Comparison of ENCODE assay signal across 24 mouse cellular contexts in genomic region chr2:38817487-38817886, GRCm38 (mm10).
DNase-seq lines count a peak whose midpoint lies in the region; ATAC-seq lines count a peak whose summit lies in the region.
"Had no signal": no experiment of that assay in that cellular context is flagged by ENCODE, and none has a peak within 500 bp of the region (broad histone marks: within the 10 kb centered on the region; RNA-seq: fewer than 3 reads in every experiment).

No protein-coding gene starts in this region.

- H3K4me2 ChIP-seq in midbrain, embryonic 11.5 days: no peak overlapping the region
- no peak overlapping the region for H3K4me2 ChIP-seq in midbrain, embryonic 15.5 days
- H3K4me2 ChIP-seq: embryonic facial prominence, embryonic 12.5 days; forebrain, embryonic 12.5 days had no signal

- ATAC-seq in midbrain, embryonic 11.5 days (ENCODE audit: low FRiP score): no peak
- ATAC-seq in midbrain, embryonic 15.5 days (replicated peaks): no peak
- ATAC-seq: activated CD4-positive, CD25-positive, alpha-beta regulatory T cell, adult 4 months; CD4-positive, CD25-positive, alpha-beta regulatory T cell, adult 4 months; forebrain, embryonic 14.5 days; forebrain, embryonic 16.5 days; Patski had no signal

- no peaks in the 10 kb centered on the region for H3K4me1 ChIP-seq in midbrain, embryonic 11.5 days (ENCODE audit: control insufficient read depth, insufficient read depth, low read length)
- H3K4me1 ChIP-seq in midbrain, embryonic 15.5 days: no peaks in the 10 kb centered on the region
- H3K4me1 ChIP-seq: embryonic facial prominence, embryonic 12.5 days; forebrain, embryonic 12.5 days had no signal

- WGBS in midbrain, embryonic 11.5 days: 88% methylated on average over 4 of the region's 4 CpGs
- 82% methylated on average over 4 of the region's 4 CpGs for WGBS in midbrain, embryonic 15.5 days

- no peak overlapping the region for H3K27ac ChIP-seq in midbrain, embryonic 11.5 days (ENCODE audit: low read depth, low read length)
- H3K27ac ChIP-seq in midbrain, embryonic 15.5 days: no peak overlapping the region
- H3K27ac ChIP-seq: embryonic facial prominence, embryonic 10.5 days; embryonic facial prominence, embryonic 12.5 days; forebrain, embryonic 12.5 days had no signal

- no peaks in the 10 kb centered on the region for H3K27me3 ChIP-seq in midbrain, embryonic 11.5 days (ENCODE audit: control insufficient read depth, insufficient read depth, low read length)
- H3K27me3 ChIP-seq in midbrain, embryonic 15.5 days (replicated peaks): no peaks in the 10 kb centered on the region
- H3K27me3 ChIP-seq: CH12.LX; embryonic facial prominence, embryonic 12.5 days; forebrain, embryonic 12.5 days; Patski had no signal

- H3K4me3 ChIP-seq in midbrain, embryonic 11.5 days (ENCODE audit: low read depth, low read length): no peak overlapping the region
- no peak overlapping the region for H3K4me3 ChIP-seq in midbrain, embryonic 15.5 days
- H3K4me3 ChIP-seq: embryonic facial prominence, embryonic 10.5 days; embryonic facial prominence, embryonic 12.5 days; forebrain, embryonic 12.5 days had no signal

- DNase-seq in midbrain, embryonic 11.5 days (ENCODE audit: low spot score, missing footprints): peak; percentile 4
- peak; percentile 58 for DNase-seq in R1 (ENCODE audit: low read depth, low spot score)
- DNase-seq in kidney, postnatal 10 days: no peak
- DNase-seq in left cerebral cortex, adult 9 months (ENCODE audit: low spot score in 2 of 2): no peak
- DNase-seq: adrenal gland, adult 8-10 months; adrenal gland, postnatal 14 days; adrenal gland, postnatal 36 days; B cell, adult 2 months; cerebellum, adult 11-12 months; cerebellum, adult 2 months; cerebellum, adult 9-10 months; cerebellum, postnatal 10 days; cerebellum, postnatal 25 days had no signal

- H3K9ac ChIP-seq in midbrain, embryonic 11.5 days (ENCODE audit: low read length): no peak overlapping the region
- no peak overlapping the region for H3K9ac ChIP-seq in midbrain, embryonic 15.5 days
- H3K9ac ChIP-seq: embryonic facial prominence, embryonic 12.5 days; forebrain, embryonic 12.5 days had no signal

- no peaks in the 10 kb centered on the region for H3K9me3 ChIP-seq in midbrain, embryonic 11.5 days (ENCODE audit: control insufficient read depth, low read length)
- H3K9me3 ChIP-seq in midbrain, embryonic 15.5 days: no peaks in the 10 kb centered on the region
- H3K9me3 ChIP-seq: embryonic facial prominence, embryonic 10.5 days; embryonic facial prominence, embryonic 12.5 days; forebrain, embryonic 12.5 days; G1E had no signal

- no peaks in the 10 kb centered on the region for H3K36me3 ChIP-seq in midbrain, embryonic 11.5 days (ENCODE audit: control insufficient read depth, insufficient read depth, low read length)
- no peaks in the 10 kb centered on the region for H3K36me3 ChIP-seq in midbrain, embryonic 15.5 days (replicated peaks)
- H3K36me3 ChIP-seq: embryonic facial prominence, embryonic 10.5 days; embryonic facial prominence, embryonic 12.5 days; forebrain, embryonic 12.5 days; G1E had no signal

Comparison
In these comparisons a context has a peak if more than half of its experiments do, and no peak if none do; other contexts are left out.
1. DNase-seq: peak in midbrain, embryonic 11.5 days (single experiment) and R1 (single experiment); none in kidney, postnatal 10 days (single experiment) and left cerebral cortex, adult 9 months (0 of 2).